Mouse (Mus musculus): ENCODE measurements around the gene Fev. TPM values are rescaled to one million over a fixed set of nuclear protein-coding genes. Genes with fewer than 3 reads are reported as not detected.

Fev gene
- total RNA-seq, 4 experiments from 2014 or later, result 0.37 TPM; not detected in 3

GRCm38 (mm10) chr1:74880785-74881360 lies 4.3 kb downstream of the Fev start:
- no peak for DNase-seq (ENCODE audit: low spot score in 2 of 2)

GRCm38 (mm10) chr1:74877199-74877598 lies 8.0 kb downstream of the Fev start:
- no peak for DNase-seq (ENCODE audit: low spot score in 2 of 2)

- DNase-seq (ENCODE audit: low spot score in 2 of 2), result no peak
These were observed 13.0 kb downstream of the Fev start for GRCm38 (mm10) chr1:74872218-74872617.

- no peak for DNase-seq (ENCODE audit: low spot score in 2 of 2)
These were observed 23.4 kb downstream of the Fev start for GRCm38 (mm10) chr1:74861783-74862182.

- peak in 1 of 2 experiments; percentile 56 for DNase-seq (ENCODE audit: low spot score in 2 of 2)
These were observed 25.8 kb downstream of the Fev start for GRCm38 (mm10) chr1:74859223-74859984.

DNA sequence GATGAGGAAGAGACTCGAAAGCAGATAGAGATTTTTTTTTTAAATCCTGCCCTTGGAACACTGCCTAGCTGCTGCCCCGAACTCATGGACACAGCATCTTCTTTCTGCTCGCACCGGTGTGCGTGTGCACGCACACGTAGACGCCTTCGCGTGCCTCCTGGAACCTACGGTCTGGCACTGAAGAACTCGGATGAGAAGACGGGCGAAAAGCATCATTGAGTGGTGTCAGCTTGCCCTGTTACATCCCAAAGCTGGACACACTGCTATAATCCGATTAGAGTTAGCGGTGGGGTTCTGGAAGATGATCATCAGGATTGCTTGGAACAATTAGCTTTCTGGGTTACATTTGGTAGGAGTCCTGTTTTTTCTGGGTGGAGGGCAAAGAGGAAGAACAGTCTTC lies 26.4 kb downstream of the Fev start:
- DNase-seq (ENCODE audit: low spot score in 2 of 2), result no peak

DNA sequence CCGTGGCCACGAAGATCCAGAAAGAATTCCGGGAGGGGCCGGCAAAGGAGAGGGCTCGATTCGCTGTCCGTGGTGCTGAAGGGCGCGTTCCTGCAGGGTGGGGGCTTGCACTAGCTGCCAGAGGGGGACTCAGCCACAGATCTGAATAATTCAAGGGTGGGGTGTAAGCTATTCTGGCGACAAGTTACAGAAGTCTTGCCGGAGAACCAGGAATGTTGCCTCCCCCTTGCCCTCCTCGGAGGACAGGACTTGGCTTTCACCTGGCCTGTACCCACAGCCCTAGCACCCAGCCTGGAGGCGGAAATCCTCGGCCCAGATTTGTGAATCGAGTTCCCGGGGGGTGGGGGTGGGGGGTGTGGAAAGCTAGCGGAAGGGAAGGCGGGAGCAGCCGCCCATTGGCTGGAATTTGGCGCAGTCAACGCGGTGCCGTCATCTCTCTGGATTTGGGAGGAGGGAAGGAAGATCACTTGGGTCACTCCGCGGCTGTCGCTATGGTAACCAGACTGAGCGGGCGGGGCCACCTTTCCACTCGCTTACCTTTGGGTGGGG lies 27.0 kb downstream of the Fev start:
- DNase-seq (ENCODE audit: low spot score in 2 of 2), result peak; percentile 69 to 89

- DNase-seq (ENCODE audit: low spot score in 2 of 2), result no peak
These were observed 27.5 kb downstream of the Fev start for GRCm38 (mm10) chr1:74857677-74858076.

GRCm38 (mm10) chr1:74857201-74857600 lies 28.0 kb downstream of the Fev start:
- DNase-seq (ENCODE audit: low spot score in 2 of 2), result no peak

DNA sequence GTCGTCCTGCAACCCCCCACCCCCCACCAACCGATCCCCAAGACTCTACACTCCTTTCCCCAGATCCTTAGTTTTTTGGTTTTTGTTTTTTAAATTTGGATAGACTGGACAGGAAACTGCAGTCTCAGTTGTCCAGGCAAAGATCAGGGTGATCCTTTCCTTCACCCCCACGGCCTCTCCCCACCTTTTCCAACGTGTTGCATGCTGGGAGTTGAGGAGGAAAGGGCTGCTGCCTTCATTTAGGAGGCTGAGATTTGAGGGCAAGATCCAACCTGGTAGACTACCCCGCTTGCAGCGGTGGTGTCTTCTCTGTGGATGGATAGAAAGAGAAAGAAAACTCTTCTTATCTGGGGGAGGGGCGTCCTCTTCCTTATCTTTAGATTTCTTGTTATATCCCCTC lies 28.4 kb downstream of the Fev start:
- DNase-seq (ENCODE audit: low spot score in 2 of 2), result no peak

DNA sequence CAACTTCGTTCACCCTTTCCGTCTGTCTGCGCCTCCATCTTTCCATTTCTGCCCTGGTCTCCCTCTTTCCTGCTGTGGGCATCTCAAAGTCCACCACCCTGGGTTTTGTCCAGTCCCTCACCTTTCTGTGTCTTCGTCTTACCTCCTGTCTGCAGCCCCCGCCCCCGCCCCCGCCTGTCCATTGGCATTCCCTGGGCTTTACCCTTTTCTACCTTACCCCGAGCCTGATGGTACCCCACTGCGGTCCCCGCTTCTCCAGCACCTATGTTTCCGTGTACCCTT lies 28.8 kb downstream of the Fev start:
- no peak for DNase-seq (ENCODE audit: low spot score in 2 of 2)

GRCm38 (mm10) chr1:74855651-74856438 lies 29.4 kb downstream of the Fev start:
- DNase-seq (ENCODE audit: low spot score in 2 of 2), result no peak

DNA sequence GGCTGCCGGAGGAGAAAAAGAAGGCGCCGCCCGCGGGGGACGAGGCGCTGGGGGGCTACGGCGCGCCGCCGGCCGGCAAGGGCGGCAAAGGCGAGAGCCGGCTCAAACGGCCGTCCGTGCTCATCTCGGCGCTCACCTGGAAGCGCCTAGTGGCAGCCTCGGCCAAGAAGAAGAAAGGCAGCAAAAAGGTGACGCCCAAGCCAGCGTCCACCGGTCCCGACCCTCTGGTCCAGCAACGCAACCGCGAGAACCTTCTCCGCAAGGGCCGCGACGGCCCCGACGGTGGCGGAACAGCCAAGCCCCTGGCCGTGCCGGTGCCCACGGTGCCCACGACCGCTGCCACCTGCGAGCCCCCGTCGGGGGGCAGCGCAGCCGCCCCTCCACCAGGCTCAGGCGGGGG lies 30.1 kb downstream of the Fev start:
- no peak for DNase-seq (ENCODE audit: low spot score in 2 of 2)

GRCm38 (mm10) chr1:74854306-74855056 lies 30.7 kb downstream of the Fev start, which contains the start of gene Cdk5r2:
Gene Cdk5r2, plus strand, starts transcription at chr1:74854934.
- DNase-seq (ENCODE audit: low spot score in 2 of 2), result peak; percentile 79 to 92

DNA sequence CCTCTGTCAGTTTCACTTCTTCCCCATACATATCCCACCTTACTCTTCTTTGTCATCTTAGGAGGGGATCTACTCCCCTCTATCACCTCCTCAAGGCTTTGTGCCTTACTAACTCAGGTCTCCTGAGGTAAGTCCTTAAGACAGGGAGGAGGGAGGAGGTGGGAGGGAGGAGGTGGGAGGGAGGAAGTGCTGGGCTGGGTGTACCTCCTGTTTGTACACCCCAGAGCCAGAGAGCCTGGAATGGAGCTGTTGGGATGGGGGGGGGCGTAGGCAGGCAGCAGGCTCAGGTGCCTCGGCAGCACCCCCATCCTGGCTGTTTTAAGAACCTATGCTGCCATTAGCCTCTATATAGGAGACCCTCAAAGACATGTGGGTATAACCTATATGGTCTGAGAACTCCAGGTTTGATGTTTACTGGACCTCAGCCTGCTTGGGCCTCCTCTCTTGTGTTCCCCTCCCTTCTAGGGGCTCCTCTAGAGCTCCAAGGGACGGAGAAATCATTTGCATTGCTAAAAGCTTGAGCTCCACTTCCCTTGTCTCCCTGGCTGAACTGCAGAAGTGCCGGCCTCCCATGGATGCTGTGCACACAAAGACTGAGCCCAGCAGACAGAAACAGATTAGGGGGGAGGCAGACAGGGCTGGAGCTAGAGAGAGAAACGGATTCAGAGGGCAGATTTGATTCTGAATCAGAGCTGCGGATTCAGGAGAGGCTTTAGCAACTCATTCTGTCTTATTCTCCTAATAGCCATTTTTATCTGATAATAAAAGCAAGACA lies 34.0 kb downstream of the Fev start:
- DNase-seq (ENCODE audit: low spot score in 2 of 2), result peak in 1 of 2 experiments; percentile 48

DNA sequence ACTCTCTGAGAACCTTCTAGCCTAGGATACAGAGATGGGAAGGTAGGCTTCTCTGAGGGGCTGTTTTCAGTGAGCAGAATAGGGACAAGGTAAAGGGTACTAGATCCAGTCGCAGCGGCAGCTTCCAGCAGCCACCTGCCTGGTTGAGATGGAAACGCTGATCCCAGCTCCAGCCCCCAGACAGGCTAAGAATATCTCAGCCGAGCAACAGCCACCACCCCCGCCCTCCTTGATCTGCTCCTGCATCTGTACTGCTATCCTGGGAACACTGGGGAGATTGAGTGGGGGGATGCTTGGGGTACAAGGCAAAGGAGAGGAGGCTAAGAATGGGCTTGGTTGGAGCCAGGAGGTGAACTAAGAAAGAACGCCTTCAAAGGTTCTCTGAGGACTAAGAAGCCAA lies 35.0 kb downstream of the Fev start:
- DNase-seq (ENCODE audit: low spot score in 2 of 2), result peak in 1 of 2 experiments; percentile 90

GRCm38 (mm10) chr1:74848946-74849345 lies 36.3 kb downstream of the Fev start:
- no peak for DNase-seq (ENCODE audit: low spot score in 2 of 2)

GRCm38 (mm10) chr1:74846341-74846740 lies 38.9 kb downstream of the Fev start:
- DNase-seq (ENCODE audit: low spot score in 2 of 2), result no peak

GRCm38 (mm10) chr1:74843090-74843489 lies 42.1 kb downstream of the Fev start:
- DNase-seq (ENCODE audit: low spot score in 2 of 2), result no peak

DNA sequence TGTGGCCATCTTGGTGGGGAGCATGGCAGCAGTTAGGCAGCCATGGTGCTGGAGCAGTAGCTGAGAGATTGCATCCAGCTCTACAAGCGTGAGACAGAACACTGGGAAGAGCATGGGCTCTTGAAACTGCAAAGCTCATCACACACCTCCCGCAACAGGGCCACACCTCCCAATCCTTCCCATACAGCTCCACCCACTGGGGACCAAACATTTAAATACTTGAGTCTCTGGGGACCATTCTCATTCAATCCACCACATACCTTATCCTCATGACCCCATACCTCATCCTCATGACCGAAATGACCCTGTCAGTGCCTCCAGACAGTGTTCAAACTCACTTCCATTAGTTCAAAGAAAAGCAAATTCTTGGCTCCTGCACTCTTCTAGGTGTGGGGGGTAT lies 52.0 kb downstream of the Fev start:
- DNase-seq (ENCODE audit: low spot score in 2 of 2), result no peak
